Mouse (Mus musculus): ENCODE data around the gene Alk.

DNA sequence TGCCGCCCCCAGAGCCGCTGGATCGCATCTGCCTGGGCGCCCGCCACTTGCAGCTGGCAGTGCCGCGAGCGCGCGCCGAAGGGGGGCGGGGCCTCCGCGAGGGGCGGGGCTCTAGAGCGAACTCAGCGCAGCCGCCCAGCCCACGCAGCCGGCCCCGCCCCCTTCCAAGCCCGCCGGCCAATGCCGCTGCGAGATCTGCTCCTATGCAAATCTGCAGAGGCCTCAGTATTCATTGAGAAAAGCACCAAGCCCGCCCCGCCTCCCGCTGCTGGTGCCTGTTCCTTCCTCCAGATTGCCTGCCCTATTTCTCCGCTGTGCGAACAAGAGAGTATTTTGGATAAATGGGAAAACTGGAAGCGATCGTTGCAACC is at the start of gene Alk:
- no peak for TF ChIP-seq CTCF (IDR thresholded peaks at IDR 0.05; ENCODE audit: low read depth)
- TF ChIP-seq EP300 (IDR thresholded peaks at IDR 0.05; ENCODE audit: low read depth): no peak

All from liver, embryonic 14.5 days (tissue).